Mouse (Mus musculus): Measurements from ENCODE around the gene Olfr1107. TPM values are rescaled to one million over a fixed set of nuclear protein-coding genes. Genes with fewer than 3 reads are reported as not detected.

Gene Olfr1107
- not detected in 2 replicates for polyA plus RNA-seq (2016; fragmentation: Nextera tagmentation; extraction: Ambion mirVana)

GRCm38 (mm10) chr2:87075717-87076116 lies at the start of gene Olfr1107:
Olfr1107 (minus strand) TSS chr2:87075817.
- H3K27ac ChIP-seq: no peak within 1 kb of the TSS
- H3K27me3 ChIP-seq (ENCODE audit: low read depth, poor library complexity, severe bottlenecking): no peaks in the 10 kb centered on the region
- H3K4me1 ChIP-seq: no peaks in the 10 kb centered on the region
- no peak for DNase-seq (ENCODE audit: low spot score)
- H3K9me3 ChIP-seq (replicated peaks): no peaks in the 10 kb centered on the region
- WGBS: 79% methylated on average over 1 of the region's 1 CpGs
- H3K4me3 ChIP-seq: no peak within 1 kb of the TSS
- no peaks in the 10 kb centered on the region for H3K36me3 ChIP-seq

- H3K4me1 ChIP-seq: no peaks in the 10 kb centered on the region
- no peak within 1 kb of the TSS for H3K27ac ChIP-seq
- no peaks in the 10 kb centered on the region for H3K27me3 ChIP-seq (ENCODE audit: low read depth, poor library complexity, severe bottlenecking)
- no peaks in the 10 kb centered on the region for H3K36me3 ChIP-seq
- H3K4me3 ChIP-seq: no peak within 1 kb of the TSS
- no peaks in the 10 kb centered on the region for H3K9me3 ChIP-seq (replicated peaks)
- no peak for DNase-seq (ENCODE audit: low spot score)
These were observed 38.9 kb upstream of the Olfr1107 start, which contains the start of gene Olfr259 for GRCm38 (mm10) chr2:87114467-87114866. Olfr259 (minus strand) TSS chr2:87114567.

- 87% methylated on average over 1 of the region's 1 CpGs for WGBS
- no peak within 1 kb of the TSS for H3K27ac ChIP-seq
- H3K9me3 ChIP-seq (replicated peaks): no peaks in the 10 kb centered on the region
- H3K27me3 ChIP-seq (ENCODE audit: low read depth, poor library complexity, severe bottlenecking): no peaks in the 10 kb centered on the region
- DNase-seq (ENCODE audit: low spot score): no peak
- H3K4me1 ChIP-seq: no peaks in the 10 kb centered on the region
- H3K4me3 ChIP-seq: no peak within 1 kb of the TSS
- no peaks in the 10 kb centered on the region for H3K36me3 ChIP-seq
These were observed 20.3 kb upstream of the Olfr1107 start, which contains the start of gene Olfr1109 for GRCm38 (mm10) chr2:87095908-87096307. Olfr1109 (minus strand) TSS chr2:87096008.

- WGBS: 84% methylated on average over 1 of the region's 1 CpGs
These were observed 23.4 kb downstream of the Olfr1107 start, which contains the start of gene Olfr1106 for GRCm38 (mm10) chr2:87052173-87052572. Olfr1106 (minus strand) TSS chr2:87052273.

GRCm38 (mm10) chr2:87036431-87036830 lies 39.2 kb downstream of the Olfr1107 start, which contains the start of gene Olfr1105:
Olfr1105 (minus strand) TSS chr2:87036531.
- H3K4me3 ChIP-seq: no peak within 1 kb of the TSS
- no peaks in the 10 kb centered on the region for H3K36me3 ChIP-seq
- H3K27me3 ChIP-seq (ENCODE audit: low read depth, poor library complexity, severe bottlenecking): no peaks in the 10 kb centered on the region
- H3K9me3 ChIP-seq (replicated peaks): no peaks in the 10 kb centered on the region
- no peak for DNase-seq (ENCODE audit: low spot score)
- H3K4me1 ChIP-seq: no peaks in the 10 kb centered on the region
- H3K27ac ChIP-seq: no peak within 1 kb of the TSS

More at GRCm38 (mm10) chr2:87052173-87052572, 23.4 kb downstream of the Olfr1107 start, which contains the start of gene Olfr1106:
- Histone ChIP-seq H3K4me3 (no peak within 1 kb of the TSS), H3K27ac (no peak within 1 kb of the TSS), H3K27me3 (ENCODE audit: low read depth, poor library complexity, severe bottlenecking) (no peaks in the 10 kb centered on the region), H3K9me3 (replicated peaks) (no peaks in the 10 kb centered on the region), H3K36me3 (no peaks in the 10 kb centered on the region), H3K4me1 (no peaks in the 10 kb centered on the region)
- no peak for DNase-seq (ENCODE audit: low spot score)

- Histone ChIP-seq H3K27ac (no peak within 1 kb of the TSS), H3K27me3 (ENCODE audit: low read depth, poor library complexity, severe bottlenecking) (no peaks in the 10 kb centered on the region), H3K4me1 (no peaks in the 10 kb centered on the region), H3K36me3 (no peaks in the 10 kb centered on the region), H3K4me3 (no peak within 1 kb of the TSS), H3K9me3 (replicated peaks) (no peaks in the 10 kb centered on the region)
- 97% methylated on average over 1 of the region's 1 CpGs for WGBS
- no peak for DNase-seq (ENCODE audit: low spot score)
These were observed 48.6 kb downstream of the Olfr1107 start, which contains the start of gene Olfr1104 for GRCm38 (mm10) chr2:87026980-87027379. Olfr1104 (minus strand) TSS chr2:87027080.

Other genes starting within 250 kb of the Olfr1107 start
- not detected in 2 replicates for gene Olfr1095, start 224.1 kb downstream of the Olfr1107 start, polyA plus RNA-seq (2016; fragmentation: Nextera tagmentation; extraction: Ambion mirVana)
- gene Gm13723, start 201.0 kb downstream of the Olfr1107 start, polyA plus RNA-seq (2016; fragmentation: Nextera tagmentation; extraction: Ambion mirVana): not detected in 2 replicates
- gene Olfr1097, start 183.6 kb downstream of the Olfr1107 start, polyA plus RNA-seq (2016; fragmentation: Nextera tagmentation; extraction: Ambion mirVana): not detected in 2 replicates
- not detected in 2 replicates for gene Olfr1098, start 151.3 kb downstream of the Olfr1107 start, polyA plus RNA-seq (2016; fragmentation: Nextera tagmentation; extraction: Ambion mirVana)
- gene Olfr1099, start 115.1 kb downstream of the Olfr1107 start, polyA plus RNA-seq (2016; fragmentation: Nextera tagmentation; extraction: Ambion mirVana): not detected in 2 replicates
- gene Olfr1100, start 95.9 kb downstream of the Olfr1107 start, polyA plus RNA-seq (2016; fragmentation: Nextera tagmentation; extraction: Ambion mirVana): not detected in 2 replicates
- not detected in 2 replicates for gene Olfr1101, start 84.6 kb downstream of the Olfr1107 start, polyA plus RNA-seq (2016; fragmentation: Nextera tagmentation; extraction: Ambion mirVana)
- not detected in 2 replicates for gene Olfr1102, start 77.4 kb downstream of the Olfr1107 start, polyA plus RNA-seq (2016; fragmentation: Nextera tagmentation; extraction: Ambion mirVana)
- not detected in 2 replicates for gene Olfr1104, start 48.7 kb downstream of the Olfr1107 start, polyA plus RNA-seq (2016; fragmentation: Nextera tagmentation; extraction: Ambion mirVana)
- gene Olfr1105, start 39.3 kb downstream of the Olfr1107 start, polyA plus RNA-seq (2016; fragmentation: Nextera tagmentation; extraction: Ambion mirVana): not detected in 2 replicates
- gene Olfr1106, start 23.5 kb downstream of the Olfr1107 start, polyA plus RNA-seq (2016; fragmentation: Nextera tagmentation; extraction: Ambion mirVana): not detected in 2 replicates
- gene Olfr1109, start 20.2 kb upstream of the Olfr1107 start, polyA plus RNA-seq (2016; fragmentation: Nextera tagmentation; extraction: Ambion mirVana): not detected in 2 replicates
- gene Olfr259, start 38.8 kb upstream of the Olfr1107 start, polyA plus RNA-seq (2016; fragmentation: Nextera tagmentation; extraction: Ambion mirVana): not detected in 2 replicates
- not detected in 2 replicates for gene Olfr1110, start 64.5 kb upstream of the Olfr1107 start, polyA plus RNA-seq (2016; fragmentation: Nextera tagmentation; extraction: Ambion mirVana)
- not detected in 2 replicates for gene Olfr1111, start 76.8 kb upstream of the Olfr1107 start, polyA plus RNA-seq (2016; fragmentation: Nextera tagmentation; extraction: Ambion mirVana)
- not detected in 2 replicates for gene Olfr1112, start 112.0 kb upstream of the Olfr1107 start, polyA plus RNA-seq (2016; fragmentation: Nextera tagmentation; extraction: Ambion mirVana)
- not detected in 2 replicates for gene Olfr1113, start 133.2 kb upstream of the Olfr1107 start, polyA plus RNA-seq (2016; fragmentation: Nextera tagmentation; extraction: Ambion mirVana)
- gene Olfr1115, start 172.2 kb upstream of the Olfr1107 start, polyA plus RNA-seq (2016; fragmentation: Nextera tagmentation; extraction: Ambion mirVana): not detected in 2 replicates
- not detected in 2 replicates for gene Olfr1116, start 191.7 kb upstream of the Olfr1107 start, polyA plus RNA-seq (2016; fragmentation: Nextera tagmentation; extraction: Ambion mirVana)
- not detected in 2 replicates for gene Olfr1118, start 231.8 kb upstream of the Olfr1107 start, polyA plus RNA-seq (2016; fragmentation: Nextera tagmentation; extraction: Ambion mirVana)

Measured in limb, embryonic 10.5 days (tissue).